ENCODE assay signal across 16 mouse cellular contexts in genomic region chr2:28236447-28236846, GRCm38 (mm10).
"Had no signal": no experiment of that assay in that cellular context is flagged by ENCODE, and none has a peak within 500 bp of the region (broad histone marks: within the 10 kb centered on the region; RNA-seq: fewer than 3 reads in every experiment).

No protein-coding gene starts in this region.

- H3K27me3 ChIP-seq: neural tube, embryonic 13.5 days; neural tube, embryonic 15.5 days; stomach, embryonic 15.5 days had no signal

- H3K4me1 ChIP-seq: stomach, embryonic 15.5 days had no signal

- H3K9ac ChIP-seq: neural tube, embryonic 13.5 days; neural tube, embryonic 15.5 days; stomach, embryonic 15.5 days had no signal

- H3K4me3 ChIP-seq: neural tube, embryonic 13.5 days; neural tube, embryonic 15.5 days; stomach, embryonic 15.5 days had no signal

- H3K9me3 ChIP-seq: neural tube, embryonic 13.5 days; neural tube, embryonic 15.5 days; stomach, embryonic 15.5 days had no signal

- H3K27ac ChIP-seq: neural tube, embryonic 13.5 days; neural tube, embryonic 15.5 days; stomach, embryonic 15.5 days; stomach, postnatal 0 days had no signal

- H3K4me2 ChIP-seq: neural tube, embryonic 13.5 days; neural tube, embryonic 15.5 days; stomach, embryonic 15.5 days had no signal

- DNase-seq: retina, postnatal 1 day; right cerebral cortex, adult 18-20 months; right cerebral cortex, postnatal 14 days; right cerebral cortex, postnatal 25 days; right cerebral cortex, postnatal 4 days; spleen, adult 18-20 months; thymus, adult 18-20 months; thymus, adult 2 months; thymus, postnatal 14 days; thymus, postnatal 25 days; thymus, postnatal 36 days; thymus, postnatal 4 days had no signal

- H3K36me3 ChIP-seq: neural tube, embryonic 13.5 days; stomach, embryonic 15.5 days had no signal
